Mouse (Mus musculus) megakaryocyte, embryonic 14.5 days (primary cell): ENCODE data around the gene Fam169a. TPM values are rescaled to one million over a fixed set of nuclear protein-coding genes. Genes with fewer than 3 reads are reported as not detected.

Source experiments
- H3K27me3 ChIP-seq: replicated peaks from 2 replicates; pipeline ENCODE3; 2012; ENCODE audit warnings: inconsistent platforms
- H3K36me3 ChIP-seq: replicated peaks from 2 replicates; pipeline ENCODE3; 2012; ENCODE audit warnings: low read length, inconsistent platforms, mixed read lengths
- H3K4me1 ChIP-seq: 2 replicates; pipeline ENCODE4 v1.6.1; 2012; ENCODE audit warnings: inconsistent platforms
- H3K4me3 ChIP-seq: replicated peaks from 2 replicates; pipeline ENCODE3; 2012; ENCODE audit warnings: moderate library complexity, mild to moderate bottlenecking, inconsistent platforms
- H3K9me3 ChIP-seq: 2 replicates; pipeline ENCODE4 v1.6.1; 2012; ENCODE audit warnings: inconsistent platforms
- FLI1 ChIP-seq: IDR thresholded peaks from 2 replicates; pipeline ENCODE4 v1.6.1; 2012; ENCODE audit warnings: low read length, inconsistent platforms, mixed read lengths
- GATA1 ChIP-seq: IDR thresholded peaks from 3 replicates; pipeline ENCODE4 v1.6.1; 2012; ENCODE audit warnings: mixed read lengths, low read length, inconsistent platforms, borderline replicate concordance
- polyA plus RNA-seq: library from polyadenylated mRNA; stranded (reverse); fragments of >175 nt; gene quantifications from 2 replicates; pipeline ENCODE4 v1.2.3, GENCODE M21; 2012; ENCODE audit warnings: low replicate concordance; ENCODE audit not compliant: insufficient read depth

Fam169a gene
- polyA plus RNA-seq = 0.25 TPM in 1 of 2 replicates, not detected in the other

DNA sequence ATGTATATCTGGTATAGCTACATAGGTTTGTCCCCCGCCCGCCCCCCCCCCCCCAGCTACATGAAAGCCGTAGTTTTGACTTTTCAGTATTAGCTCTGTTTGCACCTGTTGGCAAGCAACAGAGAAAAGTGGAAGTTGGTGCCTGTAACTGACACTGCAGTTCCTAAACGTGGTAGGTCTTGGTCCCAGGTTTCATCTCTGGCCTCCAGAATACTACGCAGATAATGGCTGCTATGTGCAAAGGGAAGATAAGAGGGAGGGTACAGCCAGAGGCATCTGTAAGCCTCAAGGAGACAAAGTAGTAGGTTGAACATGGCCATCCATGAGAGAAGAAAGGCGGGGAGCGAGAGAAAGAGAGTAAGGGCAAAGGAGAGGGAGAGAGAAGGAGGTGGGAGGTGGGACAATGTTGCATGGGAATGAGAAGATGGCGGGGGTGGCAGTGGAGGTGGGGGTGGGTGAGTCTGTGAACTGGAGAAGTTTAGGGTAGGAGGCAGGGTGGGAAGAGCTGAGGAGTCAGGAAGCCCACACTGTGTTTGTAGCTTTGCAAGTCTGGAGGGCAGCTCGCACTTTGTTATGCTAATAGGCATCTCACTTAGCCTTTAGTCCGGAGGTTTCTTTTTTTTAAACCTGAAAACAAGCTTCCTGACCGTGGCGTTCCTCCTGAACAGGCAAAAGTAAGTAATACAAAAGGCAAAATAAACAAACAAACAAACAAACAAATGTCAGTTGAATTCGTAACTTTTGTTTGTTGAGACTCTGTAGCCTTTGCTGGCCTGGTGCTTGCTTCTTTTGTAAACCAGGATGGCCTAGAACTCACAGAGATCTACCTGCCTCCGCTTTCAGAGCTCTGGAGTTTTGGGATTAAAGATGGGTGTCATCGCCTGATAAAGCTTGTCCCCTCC is at the start of gene Fam169a:
Gene Fam169a (plus strand): TSS at position 638 of the 902 bp plus-strand sequence.
- TF ChIP-seq GATA1 = no peak
- no peak for TF ChIP-seq FLI1
- H3K4me1 ChIP-seq = peaks cover 55% of the 10 kb centered on the region
- no peak within 1 kb of the TSS for H3K4me3 ChIP-seq
- H3K27me3 ChIP-seq = peaks cover 26% of the 10 kb centered on the region
- H3K9me3 ChIP-seq = peaks cover 14% of the 10 kb centered on the region
- peaks cover 9% of the 10 kb centered on the region for H3K36me3 ChIP-seq

DNA sequence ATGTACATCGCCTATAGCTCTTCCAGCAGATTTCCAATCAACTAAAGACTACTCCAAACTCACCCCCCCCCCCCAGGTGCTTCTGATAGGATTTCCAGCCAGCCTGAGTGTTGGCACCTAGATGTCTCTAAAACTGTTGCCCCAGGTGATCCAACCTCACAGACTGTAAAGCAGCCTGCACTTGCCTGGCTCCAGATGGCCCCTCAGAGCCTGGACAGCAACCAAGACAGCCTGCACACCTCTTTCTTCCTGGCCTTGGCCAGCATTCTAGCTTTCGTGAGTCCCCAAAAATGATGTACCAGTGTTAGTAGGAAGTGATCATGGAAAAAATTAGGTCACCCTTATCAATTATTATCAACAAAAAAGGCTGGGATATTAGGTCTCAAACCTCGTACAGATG is 49.4 kb upstream of the Fam169a start:
- no peak overlapping the region for H3K4me3 ChIP-seq
- no peaks in the 10 kb centered on the region for H3K36me3 ChIP-seq
- TF ChIP-seq FLI1 (no peak), GATA1 (no peak)
- peaks cover 3% of the 10 kb centered on the region for H3K27me3 ChIP-seq
- peaks cover 24% of the 10 kb centered on the region for H3K9me3 ChIP-seq
- no peaks in the 10 kb centered on the region for H3K4me1 ChIP-seq

DNA sequence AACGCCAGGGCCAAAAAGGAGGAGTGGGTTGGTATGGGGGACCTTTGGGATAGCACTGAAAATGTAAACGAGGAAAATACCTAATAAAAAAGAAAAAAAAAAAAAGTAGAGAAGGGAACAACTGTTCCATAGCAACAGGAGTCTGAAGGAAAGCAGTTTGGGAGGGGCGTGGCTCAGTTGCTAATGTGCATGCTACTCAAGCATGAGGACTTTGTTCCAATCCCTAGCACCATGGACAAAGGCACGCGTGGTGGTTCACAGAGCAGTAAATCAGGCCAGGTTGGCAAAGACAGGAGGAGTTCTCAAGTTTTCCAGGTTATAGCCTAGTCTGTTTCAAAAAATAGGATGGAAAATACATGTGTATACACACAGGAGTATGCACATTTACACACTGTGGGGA is 47.0 kb upstream of the Fam169a start:
- H3K4me3 ChIP-seq = no peak overlapping the region
- peaks cover 2% of the 10 kb centered on the region for H3K27me3 ChIP-seq
- no peaks in the 10 kb centered on the region for H3K4me1 ChIP-seq
- H3K36me3 ChIP-seq = no peaks in the 10 kb centered on the region
- H3K9me3 ChIP-seq = peaks cover 22% of the 10 kb centered on the region
- TF ChIP-seq GATA1 = no peak
- no peak for TF ChIP-seq FLI1

DNA sequence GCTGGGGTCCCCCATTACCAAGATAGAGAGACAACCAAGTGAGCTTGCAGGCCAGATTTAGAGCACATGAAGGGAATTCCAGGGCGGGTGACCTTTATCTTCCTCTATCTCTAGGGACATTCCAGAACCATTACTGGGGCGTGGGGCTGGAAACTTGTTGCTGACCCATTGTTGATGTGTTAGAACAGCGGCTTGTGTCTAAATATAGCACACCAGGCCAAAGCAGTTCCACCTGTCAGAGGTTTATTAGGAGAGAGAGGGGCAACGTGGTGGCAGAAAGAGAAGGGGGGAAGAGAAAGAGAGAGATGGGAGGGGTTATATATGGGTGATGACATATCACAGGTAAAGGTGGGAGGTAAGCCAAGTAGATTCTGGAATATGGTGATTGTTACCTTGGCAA is 45.2 kb upstream of the Fam169a start:
- Histone ChIP-seq H3K27me3 (peaks cover 2% of the 10 kb centered on the region), H3K36me3 (no peaks in the 10 kb centered on the region), H3K4me3 (no peak overlapping the region), H3K4me1 (no peaks in the 10 kb centered on the region), H3K9me3 (peaks cover 9% of the 10 kb centered on the region)
- no peak for TF ChIP-seq FLI1

DNA sequence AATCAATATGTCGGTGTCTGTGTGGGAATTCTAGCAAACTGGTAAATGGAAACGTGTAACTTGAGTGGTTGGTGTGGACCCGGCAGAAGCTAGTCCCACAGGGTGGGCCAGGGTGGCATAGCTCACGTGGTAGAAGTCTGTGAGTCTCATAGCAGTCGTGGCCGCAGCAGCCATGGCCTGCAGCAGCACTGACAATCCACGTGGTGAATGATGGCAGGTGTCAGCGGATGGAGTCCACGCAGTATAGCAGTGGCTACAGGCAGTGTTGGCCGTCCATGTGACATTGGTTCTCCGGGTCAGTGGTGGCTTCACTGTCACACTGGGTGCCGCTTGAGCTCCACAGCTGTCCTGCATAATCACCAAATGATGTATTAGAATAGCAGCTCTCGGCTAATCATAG is 37.0 kb upstream of the Fam169a start:
- Histone ChIP-seq H3K9me3 (peaks cover 3% of the 10 kb centered on the region; the same call in 1 of the 2 replicates), H3K36me3 (no peaks in the 10 kb centered on the region)
- TF ChIP-seq GATA1 (no peak), FLI1 (no peak)

DNA sequence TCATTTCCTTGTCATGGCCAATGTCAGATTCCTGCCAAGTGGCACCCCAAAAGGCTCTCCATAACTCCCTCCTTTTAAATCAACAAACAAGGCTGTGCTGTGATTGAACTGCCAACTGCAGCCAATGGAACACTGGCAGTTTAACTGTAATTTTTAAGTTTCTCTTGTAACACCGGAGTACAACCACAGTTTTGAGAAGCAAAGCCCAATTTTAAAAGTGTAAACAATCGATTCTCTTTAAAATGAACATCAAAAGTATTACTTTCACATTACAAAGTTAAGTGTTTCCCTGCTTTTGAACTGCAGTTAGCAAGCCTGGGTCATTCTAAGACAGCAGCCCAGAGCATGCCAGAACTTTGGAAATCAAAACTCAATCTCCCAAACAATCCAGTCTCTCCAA is 32.8 kb upstream of the Fam169a start, which contains the start of gene 1700029F12Rik:
Gene 1700029F12Rik (minus strand): TSS at position 101 of the 400 bp plus-strand sequence.
- Histone ChIP-seq H3K9me3 (peaks cover 3% of the 10 kb centered on the region; the same call in 1 of the 2 replicates), H3K4me3 (no peak within 1 kb of the TSS), H3K36me3 (no peaks in the 10 kb centered on the region), H3K4me1 (no peaks in the 10 kb centered on the region), H3K27me3 (peaks cover 5% of the 10 kb centered on the region)
- TF ChIP-seq GATA1 (no peak), FLI1 (no peak)

More for the DNA sequence above, 37.0 kb upstream of the Fam169a start:
- Histone ChIP-seq H3K27me3 (peaks cover 11% of the 10 kb centered on the region), H3K4me1 (no peaks in the 10 kb centered on the region), H3K4me3 (peak overlapping the region; percentile 44)

DNA sequence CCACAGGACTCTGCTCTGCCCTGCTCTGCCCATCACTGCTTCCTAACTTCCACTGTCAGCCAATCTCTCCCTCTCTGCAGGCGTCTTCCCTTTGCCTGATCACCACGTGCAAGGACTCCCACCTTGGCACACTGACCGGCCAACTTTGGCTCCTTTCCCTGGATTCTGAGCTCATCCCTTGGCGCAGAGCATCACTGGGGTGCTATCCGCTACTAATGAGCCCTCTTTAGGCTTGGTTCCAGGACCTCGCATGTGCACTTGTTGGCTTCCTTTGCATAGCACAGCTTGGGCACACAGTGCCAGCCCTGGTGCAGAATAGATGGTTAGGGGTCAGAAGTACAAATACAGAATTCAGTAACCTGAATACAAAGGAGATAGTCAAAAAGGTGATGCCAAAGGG is 15.9 kb upstream of the Fam169a start:
- TF ChIP-seq GATA1 (no peak), FLI1 (no peak)
- Histone ChIP-seq H3K4me1 (peaks cover 7% of the 10 kb centered on the region), H3K4me3 (no peak overlapping the region)

DNA sequence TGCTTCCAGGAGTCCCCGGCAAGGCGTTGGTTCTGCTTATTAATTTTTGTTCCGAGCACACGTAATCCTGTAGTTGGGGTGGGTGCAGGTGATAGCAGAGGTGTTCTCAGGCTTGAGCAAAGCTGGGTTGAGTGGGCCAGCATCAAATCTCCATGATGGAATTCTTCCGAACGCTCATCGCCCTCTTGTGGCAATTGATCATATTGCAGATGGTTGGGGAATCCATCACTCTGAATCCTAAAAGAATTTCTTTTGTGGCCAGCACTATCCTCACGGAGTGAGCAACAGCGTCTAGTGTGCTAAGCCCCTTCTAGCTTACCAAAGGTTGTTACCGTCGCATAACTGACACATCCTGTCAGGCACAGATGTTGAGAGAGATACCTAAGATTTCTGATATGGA is 14.4 kb upstream of the Fam169a start:
- TF ChIP-seq GATA1 (no peak), FLI1 (no peak)
- H3K27me3 ChIP-seq = peaks cover 7% of the 10 kb centered on the region
- no peaks in the 10 kb centered on the region for H3K9me3 ChIP-seq
- H3K36me3 ChIP-seq = no peaks in the 10 kb centered on the region
- H3K4me1 ChIP-seq = peaks cover 21% of the 10 kb centered on the region
- H3K4me3 ChIP-seq = no peak overlapping the region

More for the DNA sequence above, 15.9 kb upstream of the Fam169a start:
- Histone ChIP-seq H3K36me3 (no peaks in the 10 kb centered on the region), H3K27me3 (peaks cover 6% of the 10 kb centered on the region), H3K9me3 (no peaks in the 10 kb centered on the region)

DNA sequence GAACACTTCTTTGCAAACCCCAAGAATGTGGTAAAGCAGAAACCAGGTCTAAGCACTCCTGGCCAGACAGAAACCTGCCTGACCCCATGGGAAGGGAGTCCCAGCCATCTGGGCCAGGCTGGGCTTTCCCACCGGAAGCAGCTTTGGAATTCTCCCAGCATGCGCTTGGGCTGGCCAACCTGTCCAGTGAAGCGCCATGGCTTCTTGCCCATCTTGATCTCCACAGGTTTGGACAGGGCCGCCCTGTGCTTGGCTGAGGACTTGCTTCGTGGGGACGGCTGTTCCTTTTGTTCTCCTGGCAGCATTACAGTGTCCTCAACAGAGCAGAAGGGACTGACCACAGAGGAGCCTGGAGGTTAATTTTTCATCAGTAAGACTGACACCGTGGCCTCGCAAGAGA is 13.2 kb upstream of the Fam169a start:
- TF ChIP-seq FLI1 (no peak), GATA1 (no peak)

DNA sequence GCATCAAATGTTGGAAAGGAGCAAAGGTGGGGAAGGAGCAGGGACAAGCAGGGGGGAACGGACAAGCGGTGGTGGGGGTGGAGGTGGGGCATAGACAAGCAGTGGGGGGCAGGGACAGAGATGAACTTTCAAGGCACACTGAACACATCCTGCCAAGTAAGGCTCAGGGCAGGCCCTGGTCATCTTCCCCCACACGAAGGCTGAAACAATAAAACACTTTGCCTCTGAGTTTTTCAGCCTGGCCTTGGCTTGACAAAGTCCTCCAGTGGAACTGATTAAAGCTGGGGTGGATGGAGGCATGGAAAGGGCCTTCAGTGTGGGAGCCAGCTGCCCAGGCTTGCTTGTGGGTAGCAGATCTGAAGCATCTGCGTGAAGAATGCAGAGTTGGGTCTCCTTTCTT is 9.3 kb upstream of the Fam169a start:
- H3K4me1 ChIP-seq = peaks cover 41% of the 10 kb centered on the region
- H3K4me3 ChIP-seq = no peak overlapping the region
- TF ChIP-seq GATA1 (no peak), FLI1 (no peak)
- H3K36me3 ChIP-seq = peaks cover 1% of the 10 kb centered on the region
- peaks cover 2% of the 10 kb centered on the region for H3K27me3 ChIP-seq
- H3K9me3 ChIP-seq = peaks cover 10% of the 10 kb centered on the region; the same call in 1 of the 2 replicates

More for the DNA sequence above, 13.2 kb upstream of the Fam169a start:
- Histone ChIP-seq H3K36me3 (no peaks in the 10 kb centered on the region), H3K27me3 (peaks cover 7% of the 10 kb centered on the region), H3K9me3 (no peaks in the 10 kb centered on the region), H3K4me1 (peaks cover 26% of the 10 kb centered on the region), H3K4me3 (no peak overlapping the region)
